Mouse (Mus musculus) neural tube, embryonic 12.5 days (tissue): ENCODE results near the gene Gm11146. TPM values are rescaled to one million over a fixed set of nuclear protein-coding genes. Genes with fewer than 3 reads are reported as not detected.

Experiments used
- ATAC-seq: fragments of 200-750 bp; cut with Nextera tagmentation; 2 replicates; pipeline ENCODE4 v1.8.0; 2017; ENCODE audit warnings: low read depth, mild to moderate bottlenecking, moderate TSS enrichment, moderate library complexity; ENCODE audit not compliant: low FRiP score
- H3K27ac ChIP-seq: fragments of 300-500 bp; sonication (generic); 2 replicates; pipeline ENCODE4 v1.5.1; 2016
- H3K27me3 ChIP-seq: fragments of 300-500 bp; sonication (generic); replicated peaks from 2 replicates; pipeline ENCODE4 v1.6.1; 2016; ENCODE audit warnings: mild to moderate bottlenecking
- H3K36me3 ChIP-seq: fragments of 300-500 bp; sonication (generic); 2 replicates; pipeline ENCODE4 v1.6.1; 2016; ENCODE audit warnings: mild to moderate bottlenecking
- H3K4me1 ChIP-seq: fragments of 300-500 bp; sonication (generic); 2 replicates; pipeline ENCODE4 v1.6.1; 2016
- H3K4me2 ChIP-seq: fragments of 300-500 bp; sonication (generic); replicated peaks from 2 replicates; pipeline ENCODE4 v1.6.1; 2016; ENCODE audit warnings: mild to moderate bottlenecking
- H3K4me3 ChIP-seq: fragments of 300-500 bp; sonication (generic); 2 replicates; pipeline ENCODE4 v1.5.1; 2016
- H3K9ac ChIP-seq: fragments of 300-500 bp; sonication (generic); 2 replicates; pipeline ENCODE4 v1.6.1; 2016; ENCODE audit warnings: mild to moderate bottlenecking
- H3K9me3 ChIP-seq: fragments of 300-500 bp; sonication (generic); 2 replicates; pipeline ENCODE4 v1.6.1; 2016; ENCODE audit warnings: mild to moderate bottlenecking
- WGBS: fragments of 180-500 bp; shearing (Covaris S2); methylation state at CpG from one replicate; pipeline ENCODE4 v1.1.7; 2016; 5-methylcytosine and 5-hydroxymethylcytosine counted together
- microRNA counts: library from miRNA; unstranded; fragments of <30 nt; microRNA quantifications from one replicate; lab custom pipeline; 2017
- microRNA-seq: library from miRNA; unstranded; fragments of <30 nt; microRNA quantifications from one replicate; pipeline ENCODE4, GENCODE M21; 2017
- polyA plus RNA-seq: library from polyadenylated mRNA; unstranded; fragments of >200 nt; fragmentation: Nextera tagmentation; extraction: Ambion mirVana; gene quantifications from 2 replicates; pipeline ENCODE4 v1.2.1, GENCODE M21; 2016

Gm11146 gene
- polyA plus RNA-seq, 1 experiment from 2014 or later: not detected

- no peak overlapping the region for H3K27ac ChIP-seq
- no peak overlapping the region for H3K9ac ChIP-seq
- ATAC-seq: no peak
- H3K4me3 ChIP-seq: no peak overlapping the region
- H3K27me3 ChIP-seq: no peaks in the 10 kb centered on the region
- no peaks in the 10 kb centered on the region for H3K9me3 ChIP-seq
- 78% methylated on average over 3 of the region's 3 CpGs for WGBS
- H3K36me3 ChIP-seq: no peaks in the 10 kb centered on the region
- H3K4me1 ChIP-seq: 0 out of 2 replicates have a peak, but pooled peaks cover 2% of the 10 kb centered on the region
- H3K4me2 ChIP-seq: no peak overlapping the region
These were observed 50.8 kb downstream of the Gm11146 start for GRCm38 (mm10) chr16:77551051-77551450.

MicroRNA genes within 50 kb of the gene (microRNA counts, 519-probe panel; counts per million panel counts)
- 9,435 counts per million, percentile 100 among the panel's probes with 10 or more counts for microRNA mmu-miR-125b-5p (lab: Ali Mortazavi, UCI)
- 7,939 counts per million, percentile 97 among the panel's probes with 10 or more counts for microRNA mmu-miR-99a (lab: Ali Mortazavi, UCI)

Small RNA genes within 50 kb of the gene (microRNA-seq; reads per million reads assigned to microRNA genes)
- gene Mir125b-2 (787 reads per million, percentile 75 among the genes with 10 or more reads in this experiment), gene Mir99a (92,909 reads per million, percentile 99 among the genes with 10 or more reads in this experiment), gene Mirlet7c-1 (173 reads per million, percentile 59 among the genes with 10 or more reads in this experiment)
